Mouse (Mus musculus) heart, embryonic 16.5 days (tissue): Measurements from ENCODE around the gene Il10. TPM values are rescaled to one million over a fixed set of nuclear protein-coding genes. Genes with fewer than 3 reads are reported as not detected.

Experiments used
- ATAC-seq: fragments of 200-750 bp; cut with Nextera tagmentation; replicated peaks from 2 replicates; pipeline ENCODE4 v1.8.0; 2017; ENCODE audit warnings: moderate number of reproducible peaks; ENCODE audit not compliant: insufficient read depth, low FRiP score; ENCODE audit errors: extremely low read depth
- H3K27ac ChIP-seq: fragments of 300-500 bp; sonication (generic); 2 replicates; pipeline ENCODE4 v1.5.1; 2014; ENCODE audit warnings: mild to moderate bottlenecking, low read length, control low read depth, moderate library complexity
- H3K27me3 ChIP-seq: fragments of 300-500 bp; sonication (generic); 2 replicates; pipeline ENCODE4 v1.6.1; 2014; ENCODE audit warnings: low read length, mixed read lengths; ENCODE audit not compliant: control insufficient read depth, insufficient read depth
- H3K36me3 ChIP-seq: fragments of 300-500 bp; sonication (generic); 2 replicates; pipeline ENCODE4 v1.6.1; 2014; ENCODE audit not compliant: control insufficient read depth, insufficient read depth
- H3K4me1 ChIP-seq: fragments of 300-500 bp; sonication (generic); 2 replicates; pipeline ENCODE4 v1.6.1; 2014; ENCODE audit warnings: low read length, mixed read lengths; ENCODE audit not compliant: control insufficient read depth, insufficient read depth
- H3K4me2 ChIP-seq: fragments of 300-500 bp; sonication (generic); 2 replicates; pipeline ENCODE4 v1.6.1; 2014; ENCODE audit warnings: low read depth, mild to moderate bottlenecking, control low read depth, low read length
- H3K4me3 ChIP-seq: fragments of 300-500 bp; sonication (generic); 2 replicates; pipeline ENCODE4 v1.5.1; 2014; ENCODE audit warnings: mild to moderate bottlenecking, control low read depth, low read length
- H3K9ac ChIP-seq: fragments of 300-500 bp; sonication (generic); 2 replicates; pipeline ENCODE4 v1.6.1; 2014; ENCODE audit warnings: low read length, control low read depth
- H3K9me3 ChIP-seq: fragments of 300-500 bp; sonication (generic); replicated peaks from 2 replicates; pipeline ENCODE4 v1.6.1; 2016; ENCODE audit warnings: low read length; ENCODE audit not compliant: control insufficient read depth
- WGBS: fragments of 180-500 bp; shearing (Covaris S2); extraction: QIAGEN DNeasy Blood & Tissue Kit; methylation state at CpG from one replicate; pipeline ENCODE4 v1.1.7; 2014; 5-methylcytosine and 5-hydroxymethylcytosine counted together
- polyA plus RNA-seq: library from polyadenylated mRNA; unstranded; fragments of >200 nt; fragmentation: Nextera tagmentation; extraction: Ambion mirVana; gene quantifications from 2 replicates; pipeline ENCODE4 v1.2.1, GENCODE M21; 2015

Il10 gene
- polyA plus RNA-seq, 1 experiment from 2014 or later: 0.14 TPM

GRCm38 (mm10) chr1:131012494-131012893 lies 7.2 kb upstream of the Il10 start:
- Histone ChIP-seq H3K4me3 (no peak overlapping the region), H3K27ac (no peak overlapping the region), H3K36me3 (no peaks in the 10 kb centered on the region), H3K27me3 (no peaks in the 10 kb centered on the region), H3K9ac (no peak overlapping the region), H3K4me1 (no peaks in the 10 kb centered on the region), H3K4me2 (no peak overlapping the region), H3K9me3 (no peaks in the 10 kb centered on the region)
- ATAC-seq: no peak
- 87% methylated on average over 8 of the region's 8 CpGs for WGBS

GRCm38 (mm10) chr1:131013926-131014325 lies 5.7 kb upstream of the Il10 start:
- H3K4me3 ChIP-seq: no peak overlapping the region
- no peaks in the 10 kb centered on the region for H3K9me3 ChIP-seq
- no peaks in the 10 kb centered on the region for H3K27me3 ChIP-seq
- H3K9ac ChIP-seq: no peak overlapping the region
- no peak overlapping the region for H3K4me2 ChIP-seq
- no peaks in the 10 kb centered on the region for H3K36me3 ChIP-seq
- no peak overlapping the region for H3K27ac ChIP-seq
- no peaks in the 10 kb centered on the region for H3K4me1 ChIP-seq
- 74% methylated on average over 5 of the region's 5 CpGs for WGBS
- ATAC-seq: no peak

GRCm38 (mm10) chr1:131015281-131015680 lies 4.4 kb upstream of the Il10 start:
- no peak for ATAC-seq
- no peak overlapping the region for H3K4me2 ChIP-seq
- 72% methylated on average over 6 of the region's 6 CpGs for WGBS
- no peaks in the 10 kb centered on the region; the same call in 1 of the 2 replicates for H3K27me3 ChIP-seq
- no peaks in the 10 kb centered on the region for H3K36me3 ChIP-seq
- no peaks in the 10 kb centered on the region for H3K4me1 ChIP-seq
- H3K27ac ChIP-seq: no peak overlapping the region
- H3K9ac ChIP-seq: no peak overlapping the region
- H3K9me3 ChIP-seq: no peaks in the 10 kb centered on the region
- H3K4me3 ChIP-seq: no peak overlapping the region

- ATAC-seq: no peak
- no peak overlapping the region for H3K4me2 ChIP-seq
- no peak overlapping the region for H3K9ac ChIP-seq
- no peaks in the 10 kb centered on the region for H3K4me1 ChIP-seq
- no peaks in the 10 kb centered on the region for H3K9me3 ChIP-seq
- H3K36me3 ChIP-seq: no peaks in the 10 kb centered on the region
- no peak overlapping the region for H3K4me3 ChIP-seq
- no peaks in the 10 kb centered on the region; the same call in 1 of the 2 replicates for H3K27me3 ChIP-seq
- no peak overlapping the region for H3K27ac ChIP-seq
- WGBS: 83% methylated on average over 7 of the region's 7 CpGs
These were observed 3.8 kb upstream of the Il10 start for GRCm38 (mm10) chr1:131015879-131016278.

- WGBS: 55% methylated on average over 12 of the region's 12 CpGs
- ATAC-seq: no peak
- Histone ChIP-seq H3K4me2 (no peak overlapping the region), H3K9ac (no peak overlapping the region), H3K9me3 (no peaks in the 10 kb centered on the region), H3K36me3 (no peaks in the 10 kb centered on the region), H3K27ac (no peak overlapping the region), H3K4me1 (no peaks in the 10 kb centered on the region), H3K27me3 (no peaks in the 10 kb centered on the region; the same call in 1 of the 2 replicates), H3K4me3 (no peak overlapping the region)
These were observed 1.0 kb downstream of the Il10 start for GRCm38 (mm10) chr1:131020425-131021310.

GRCm38 (mm10) chr1:131021438-131021837 lies 1.8 kb downstream of the Il10 start:
- H3K9ac ChIP-seq: no peak overlapping the region
- ATAC-seq: no peak
- no peak overlapping the region for H3K4me3 ChIP-seq
- H3K4me2 ChIP-seq: no peak overlapping the region
- no peaks in the 10 kb centered on the region; the same call in 1 of the 2 replicates for H3K27me3 ChIP-seq
- no peaks in the 10 kb centered on the region for H3K36me3 ChIP-seq
- WGBS: 69% methylated on average over 9 of the region's 9 CpGs
- H3K4me1 ChIP-seq: no peaks in the 10 kb centered on the region
- H3K27ac ChIP-seq: no peak overlapping the region
- H3K9me3 ChIP-seq: no peaks in the 10 kb centered on the region

GRCm38 (mm10) chr1:131021900-131022590 lies 2.4 kb downstream of the Il10 start:
- Histone ChIP-seq H3K27ac (no peak overlapping the region), H3K27me3 (no peaks in the 10 kb centered on the region; the same call in 1 of the 2 replicates), H3K4me2 (no peak overlapping the region), H3K9ac (no peak overlapping the region), H3K36me3 (no peaks in the 10 kb centered on the region), H3K4me1 (no peaks in the 10 kb centered on the region), H3K4me3 (no peak overlapping the region), H3K9me3 (no peaks in the 10 kb centered on the region)
- WGBS: 47% methylated on average over 11 of the region's 11 CpGs
- no peak for ATAC-seq

GRCm38 (mm10) chr1:131022591-131023249 lies 3.1 kb downstream of the Il10 start:
- Histone ChIP-seq H3K4me3 (no peak overlapping the region), H3K9me3 (no peaks in the 10 kb centered on the region), H3K9ac (no peak overlapping the region), H3K4me2 (no peak overlapping the region), H3K4me1 (no peaks in the 10 kb centered on the region), H3K27me3 (no peaks in the 10 kb centered on the region; the same call in 1 of the 2 replicates), H3K36me3 (no peaks in the 10 kb centered on the region), H3K27ac (no peak overlapping the region)
- WGBS: 53% methylated on average over 5 of the region's 5 CpGs
- no peak for ATAC-seq
